Mouse (Mus musculus) myocyte (in vitro differentiated cells): ENCODE data around the gene Ifitm5.

Experiments used
- CEBPB ChIP-seq: IDR thresholded peaks from 2 replicates; pipeline ENCODE4 v1.6.1; 2011; ENCODE audit warnings: mild to moderate bottlenecking, moderate library complexity; ENCODE audit not compliant: poor library complexity, insufficient read depth, severe bottlenecking
- E2F4 ChIP-seq: IDR thresholded peaks from one replicate; pipeline ENCODE4 v1.6.1; 2011; ENCODE audit warnings: mild to moderate bottlenecking, control low read depth, moderate library complexity; ENCODE audit not compliant: insufficient read depth
- MAX ChIP-seq: IDR thresholded peaks from one replicate; pipeline ENCODE4 v1.6.1; 2011; ENCODE audit warnings: low read depth, mild to moderate bottlenecking, control low read depth
- MYOD1 ChIP-seq, 3 experiments: IDR thresholded peaks; one replicate each; pipeline ENCODE4 v1.6.1; 2011; ENCODE audit warnings: control low read depth in 2 of 3, low read depth in 2 of 3, mild to moderate bottlenecking in 2 of 3, moderate library complexity in 1 of 3; ENCODE audit not compliant: insufficient read length in 2 of 3, control insufficient read depth in 1 of 3
- MYOG ChIP-seq, 3 experiments: IDR thresholded peaks; one replicate each; pipeline ENCODE4 v1.6.1; 2011; ENCODE audit warnings: control low read depth in 2 of 3, low read depth in 2 of 3, mild to moderate bottlenecking in 2 of 3; ENCODE audit not compliant: insufficient read length in 2 of 3, control insufficient read depth in 1 of 3, insufficient read depth in 1 of 3
- POLR2A ChIP-seq: IDR thresholded peaks from one replicate; pipeline ENCODE4 v1.6.1; 2011; ENCODE audit warnings: low read depth, mild to moderate bottlenecking, control low read depth, moderate library complexity; ENCODE audit not compliant: insufficient read length
- POLR2AphosphoS2 ChIP-seq: IDR thresholded peaks from one replicate; pipeline ENCODE4 v1.6.1; 2011; ENCODE audit warnings: low read depth, control low read depth; ENCODE audit not compliant: insufficient read length
- REST ChIP-seq: IDR thresholded peaks from one replicate; pipeline ENCODE4 v1.6.1; 2011; ENCODE audit warnings: mild to moderate bottlenecking, control low read depth, moderate library complexity; ENCODE audit not compliant: insufficient read depth, insufficient read length
- SRF ChIP-seq: IDR thresholded peaks from one replicate; pipeline ENCODE4 v1.6.1; 2011; ENCODE audit warnings: low read depth; ENCODE audit not compliant: control insufficient read depth, insufficient read length
- TCF12 ChIP-seq: IDR thresholded peaks from one replicate; pipeline ENCODE4 v1.6.1; 2011; ENCODE audit warnings: mild to moderate bottlenecking, control low read depth; ENCODE audit not compliant: poor library complexity, insufficient read depth, severe bottlenecking
- TCF3 ChIP-seq: IDR thresholded peaks from one replicate; pipeline ENCODE4 v1.6.1; 2011; ENCODE audit warnings: low read depth, control low read depth; ENCODE audit not compliant: insufficient read length
- USF1 ChIP-seq: IDR thresholded peaks from one replicate; pipeline ENCODE4 v1.6.1; 2011; ENCODE audit warnings: low read depth, mild to moderate bottlenecking, control low read depth, moderate library complexity

GRCm38 (mm10) chr7:140956556-140956869 is 6.4 kb upstream of the Ifitm5 start:
- no peak for TF ChIP-seq USF1
- TF ChIP-seq TCF12: no peak
- TF ChIP-seq POLR2A: no peak
- no peak for TF ChIP-seq POLR2AphosphoS2
- TF ChIP-seq E2F4: no peak
- TF ChIP-seq MYOD1 (IDR thresholded peaks at IDR 0.05; ENCODE audit: control insufficient read depth in 1 of 3, insufficient read length in 2 of 3, low read depth in 2 of 3): no peak
- TF ChIP-seq CEBPB: no peak
- no peak for TF ChIP-seq MYOG (IDR thresholded peaks at IDR 0.05; ENCODE audit: control insufficient read depth in 1 of 3, insufficient read depth in 1 of 3, insufficient read length in 2 of 3, low read depth in 2 of 3)
- TF ChIP-seq REST: no peak
- no peak for TF ChIP-seq MAX
- no peak for TF ChIP-seq SRF
- no peak for TF ChIP-seq TCF3
